Mouse (Mus musculus): Measurements from ENCODE around the gene Ccdc58. TPM values are rescaled to one million over a fixed set of nuclear protein-coding genes. Genes with fewer than 3 reads are reported as not detected.

Ccdc58 gene
- 10 to 100 TPM; 38.1 to 43.4 TPM for total RNA-seq (2023)

DNA sequence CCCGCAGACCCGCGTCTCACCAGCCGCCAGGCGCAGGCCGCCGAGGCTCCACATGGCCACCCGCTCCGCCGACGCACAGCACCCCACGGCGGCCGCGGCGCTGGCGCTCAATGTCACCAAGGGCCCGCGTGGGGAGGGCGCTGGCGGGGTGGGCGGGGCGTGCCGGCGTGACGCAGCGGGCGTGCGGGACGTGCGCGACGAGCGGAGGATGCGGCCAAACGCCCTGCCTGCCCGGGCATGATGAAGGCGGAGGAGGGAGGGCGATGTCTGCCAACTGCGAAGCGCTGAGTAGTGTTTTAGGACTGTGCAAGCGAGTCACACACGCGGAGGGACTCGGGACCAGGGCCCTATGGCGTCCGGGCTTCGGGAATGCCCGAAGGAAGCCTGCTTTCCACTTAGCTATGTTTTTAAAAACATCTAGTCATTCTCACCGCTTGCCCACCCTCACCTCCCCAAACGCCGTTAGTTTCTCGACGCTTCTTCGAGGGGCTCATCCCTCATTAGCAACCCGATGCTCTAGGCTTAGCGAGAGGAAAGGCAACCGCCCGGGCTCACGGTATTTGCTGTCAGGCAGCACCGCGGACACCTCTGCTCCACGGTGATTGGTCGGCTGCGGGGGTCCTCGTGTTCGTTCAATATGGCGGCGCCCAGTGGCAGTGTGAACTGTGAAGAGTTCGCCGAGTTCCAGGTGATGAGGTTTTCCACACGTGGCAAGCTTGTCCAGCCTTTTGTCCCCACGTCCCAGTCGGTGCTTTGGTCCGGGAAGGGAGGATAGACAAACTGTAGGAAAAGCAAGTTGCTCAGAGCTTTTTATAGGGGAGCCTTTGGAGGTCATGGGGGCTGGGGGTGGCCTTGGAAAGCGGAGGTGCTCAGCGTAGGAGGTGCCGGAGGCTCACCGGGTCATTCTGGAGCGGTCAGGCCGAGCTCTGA lies at the start of gene Ccdc58, which contains the start of gene Fam162a:
TSS of gene Ccdc58 (plus strand) at position 236 of the 930 bp plus-strand sequence.
TSS of gene Fam162a (minus strand) at position 145 of the 930 bp plus-strand sequence.

DNA sequence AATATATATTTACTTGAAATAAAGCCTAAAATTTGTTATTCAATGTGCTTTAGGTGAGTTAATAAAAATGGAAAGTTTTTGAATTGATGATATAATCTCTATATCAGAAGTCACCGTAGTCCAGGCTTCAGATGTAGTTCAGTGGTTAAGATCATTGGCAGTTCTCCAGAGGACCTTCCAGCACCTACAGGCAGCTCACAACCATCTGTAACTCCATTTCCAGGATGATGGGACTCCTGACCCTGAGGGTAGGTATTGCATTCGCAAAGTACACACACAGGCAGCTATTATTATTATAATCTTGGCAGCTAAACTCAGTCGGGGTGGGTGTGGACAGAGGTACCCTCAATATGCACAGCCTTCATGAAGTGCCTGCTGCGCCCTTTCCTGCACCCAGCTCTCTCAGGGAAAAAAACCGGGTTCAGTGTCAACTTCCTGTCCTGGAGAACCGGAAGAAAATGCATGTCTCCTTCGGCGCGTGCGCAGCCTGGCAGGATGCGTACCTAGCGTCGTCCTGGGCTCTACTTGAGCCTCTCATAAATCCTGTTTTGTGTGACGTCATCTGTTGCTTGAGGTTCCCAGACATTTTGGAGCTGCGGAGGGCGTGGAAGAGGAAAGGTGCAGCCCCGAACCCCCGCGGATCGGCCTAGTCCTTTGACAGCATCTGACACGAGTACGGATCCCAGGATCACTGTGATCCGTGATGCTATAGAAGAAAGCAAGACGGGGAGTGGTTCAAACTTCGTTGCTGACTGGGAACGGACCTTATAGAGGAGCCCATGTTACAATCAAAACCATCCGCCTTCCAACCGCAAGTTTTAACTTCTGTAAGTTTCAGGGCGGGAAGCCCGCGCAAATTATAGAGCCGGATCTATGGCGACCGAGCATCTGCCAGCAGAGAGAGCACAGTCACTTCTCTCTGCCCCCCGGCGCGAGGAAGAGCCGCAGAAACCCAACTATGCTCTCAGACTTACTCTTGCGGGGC lies 30.6 kb upstream of the Ccdc58 start, which contains the start of gene Wdr5b:
TSS of gene Wdr5b (plus strand) at position 551 of the 985 bp plus-strand sequence.

DNA sequence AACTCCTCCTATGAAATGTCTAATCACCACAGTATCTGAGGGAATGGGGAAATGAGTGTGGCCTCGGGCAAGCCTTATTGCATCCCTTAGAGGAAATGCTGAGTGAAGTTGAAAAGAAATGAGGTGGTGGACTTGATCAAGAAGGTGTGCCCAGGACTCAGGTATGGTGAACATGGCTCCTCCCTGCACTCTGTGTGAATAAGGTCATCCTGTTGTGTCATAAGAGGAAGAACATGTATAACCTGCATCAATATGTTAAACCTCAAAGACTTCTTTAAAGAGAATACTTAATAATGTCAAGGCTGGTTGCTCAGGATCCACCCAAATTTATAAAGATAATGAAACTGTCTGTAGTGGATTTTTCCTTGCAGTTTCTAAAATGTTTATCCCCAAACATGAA lies 59.7 kb downstream of the Ccdc58 start, which contains the start of gene Csta1:
TSS of gene Csta1 (minus strand) at position 101 of the 400 bp plus-strand sequence.

Other genes starting within 250 kb of the Ccdc58 start
- gene Parp14, start 200.1 kb upstream of the Ccdc58 start, total RNA-seq (2023) = 10 to 100 TPM; 61.0 to 78.7 TPM
- 10 to 100 TPM; 57.1 to 69.5 TPM for gene Parp9, start 133.2 kb upstream of the Ccdc58 start, total RNA-seq (2023)
- gene Dtx3l, start 132.5 kb upstream of the Ccdc58 start, total RNA-seq (2023) = 10 to 100 TPM; 58.0 to 67.3 TPM
- 10 to 100 TPM; 74.8 to 81.7 TPM for gene Kpna1, start 92.9 kb upstream of the Ccdc58 start, total RNA-seq (2023)
- gene Wdr5b, start 30.5 kb upstream of the Ccdc58 start, total RNA-seq (2023) = 10 to 100 TPM; 11.3 to 13.3 TPM
- gene Fam162a, start 91 bp upstream of the Ccdc58 start, total RNA-seq (2023) = 10 to 100 TPM; 47.8 to 49.0 TPM
- not detected for gene Csta1, start 59.6 kb downstream of the Ccdc58 start, total RNA-seq (2023)
- gene Stfa2l1, start 85.1 kb downstream of the Ccdc58 start, total RNA-seq (2023) = not detected
- gene Gm5483, start 112.5 kb downstream of the Ccdc58 start, total RNA-seq (2023) = not detected
- not detected for gene Gm5416, start 138.7 kb downstream of the Ccdc58 start, total RNA-seq (2023)
- gene 2010005H15Rik, start 149.8 kb downstream of the Ccdc58 start, total RNA-seq (2023) = not detected
- not detected for gene Stfa1, start 205.3 kb downstream of the Ccdc58 start, total RNA-seq (2023)

Data from T-cell, adult 66 days (primary cell).